Mouse (Mus musculus): Measurements from ENCODE around the gene Gm14151. TPM values are rescaled to one million over a fixed set of nuclear protein-coding genes. Genes with fewer than 3 reads are reported as not detected.

Gm14151 gene
- total RNA-seq (2023) = not detected in 2 replicates

DNA sequence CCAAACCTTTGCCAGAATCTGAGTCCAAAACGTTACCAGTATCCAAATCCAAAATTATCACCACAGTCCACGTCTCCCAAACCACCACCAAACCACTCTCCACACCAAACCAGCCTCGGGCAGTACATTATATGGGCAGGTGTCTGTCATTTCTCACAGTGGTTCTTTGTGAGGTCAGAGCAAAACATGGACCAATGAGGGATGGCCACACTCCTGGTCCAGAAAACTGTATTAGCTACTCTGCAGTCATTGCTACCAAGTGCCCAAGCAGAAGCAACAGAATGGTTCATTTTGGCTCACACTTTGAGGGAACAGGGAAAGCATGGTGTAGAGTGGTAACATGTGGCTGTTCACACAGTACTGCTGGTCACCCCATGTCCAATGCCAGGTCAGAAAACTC, at the start of gene Gm14151:
Gene Gm14151 (minus strand): TSS at position 101 of the 400 bp plus-strand sequence.

DNA sequence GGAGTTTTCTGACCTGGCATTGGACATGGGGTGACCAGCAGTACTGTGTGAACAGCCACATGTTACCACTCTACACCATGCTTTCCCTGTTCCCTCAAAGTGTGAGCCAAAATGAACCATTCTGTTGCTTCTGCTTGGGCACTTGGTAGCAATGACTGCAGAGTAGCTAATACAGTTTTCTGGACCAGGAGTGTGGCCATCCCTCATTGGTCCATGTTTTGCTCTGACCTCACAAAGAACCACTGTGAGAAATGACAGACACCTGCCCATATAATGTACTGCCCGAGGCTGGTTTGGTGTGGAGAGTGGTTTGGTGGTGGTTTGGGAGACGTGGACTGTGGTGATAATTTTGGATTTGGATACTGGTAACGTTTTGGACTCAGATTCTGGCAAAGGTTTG, 5.8 kb upstream of the Gm14151 start, which contains the start of gene Gm14147:
Gene Gm14147 (plus strand): TSS at position 301 of the 400 bp plus-strand sequence.

DNA sequence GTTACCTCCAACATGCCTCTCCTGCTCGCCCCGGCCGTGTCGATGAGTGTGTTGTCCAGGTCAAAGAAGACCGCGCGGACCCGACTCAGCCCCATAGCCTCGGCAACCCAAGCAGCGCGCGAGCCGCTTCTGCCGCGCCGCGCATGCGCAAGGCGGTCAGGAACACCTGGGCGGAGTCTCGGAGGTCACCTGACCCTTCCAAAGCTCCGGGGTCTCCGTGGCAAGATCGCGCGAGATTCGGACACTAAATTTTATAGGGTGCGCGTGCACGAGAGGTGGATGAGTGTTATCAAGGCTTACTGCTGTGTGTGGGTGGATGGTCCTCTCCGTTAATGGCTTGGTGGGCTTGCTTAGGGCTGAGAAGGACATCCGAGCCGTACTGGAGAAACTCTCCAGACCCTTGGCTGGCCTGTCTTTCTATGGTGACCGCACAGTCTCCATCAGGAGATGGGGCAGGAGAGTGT, 52.9 kb downstream of the Gm14151 start, which contains the start of the genes Ninl and Nanp:
Gene Ninl (minus strand): TSS at position 151 of the 464 bp plus-strand sequence.
Gene Nanp (minus strand): TSS at position 167 of the 464 bp plus-strand sequence.

Other genes with a start within 250 kb of the Gm14151 start
- gene Abhd12, start 187.6 kb downstream of the Gm14151 start, total RNA-seq (2023) = 19.9 and 20.4 TPM in 2 replicates
- 10.6 and 13.4 TPM in 2 replicates for gene Gins1, start 186.9 kb downstream of the Gm14151 start, total RNA-seq (2023)
- 0.45 and 1.5 TPM in 2 replicates for gene Ninl, start 53.0 kb downstream of the Gm14151 start, total RNA-seq (2023)
- 3.1 and 3.4 TPM in 2 replicates for gene Nanp, start 53.0 kb downstream of the Gm14151 start, total RNA-seq (2023)
- not detected in 2 replicates for gene Gm14147, start 5.9 kb upstream of the Gm14151 start, total RNA-seq (2023)

All from neutrophil, adult 65 days (primary cell).